Mouse (Mus musculus) bone marrow, adult 2 months (tissue): ENCODE results near the gene Uqcc3.

Source experiments
- CTCF ChIP-seq: fragments of 200-500 bp; IDR thresholded peaks from 2 replicates; pipeline ENCODE4 v1.5.1; 2011; ENCODE audit warnings: low read length, control low read depth; ENCODE audit not compliant: control insufficient read depth, insufficient read depth
- POLR2A ChIP-seq: fragments of 200-500 bp; IDR thresholded peaks from 2 replicates; pipeline ENCODE4 v1.6.1; 2011; ENCODE audit warnings: low read depth, mild to moderate bottlenecking, control low read depth, low read length, borderline replicate concordance; ENCODE audit not compliant: control insufficient read depth

- TF ChIP-seq CTCF (no peak), POLR2A (no peak)
Observed at GRCm38 (mm10) chr19:8887585-8888463, 7.1 kb upstream of the Uqcc3 start.
